Mouse (Mus musculus): ENCODE data around the gene Il6st. TPM values are rescaled to one million over a fixed set of nuclear protein-coding genes. Genes with fewer than 3 reads are reported as not detected.
"Not testable (repeated sequence)": the region's sequence is repeated elsewhere in the genome, so short reads cannot be mapped to it uniquely, and the experiment has no call there.

The Il6st gene
- polyA plus RNA-seq, 1 experiment = 17.3 TPM

DNA sequence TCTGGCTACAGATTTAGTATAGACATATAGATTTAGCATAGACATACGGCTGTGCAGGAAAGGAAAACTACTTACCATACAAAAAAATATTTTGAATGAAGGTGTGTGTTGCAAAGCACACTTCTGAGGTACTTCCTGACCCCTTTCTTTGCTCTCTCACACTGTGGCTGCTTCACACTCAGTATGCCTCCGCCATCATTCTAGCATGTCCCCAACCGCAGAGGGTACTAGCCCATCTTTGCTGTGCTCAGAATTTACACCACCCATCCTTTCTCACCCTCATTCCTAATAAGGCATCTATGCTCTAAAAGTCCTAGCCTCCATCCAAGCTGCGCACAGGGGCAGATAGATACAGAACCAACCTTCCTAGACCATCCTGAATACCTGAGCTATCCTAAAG is 45.3 kb upstream of the Il6st start:
- H3ac ChIP-seq (ENCODE audit: control insufficient read depth, insufficient read length, low read depth) = no peak overlapping the region
- H3K79me2 ChIP-seq (ENCODE audit: control insufficient read depth, insufficient read depth) = no peaks in the 10 kb centered on the region
- H3K79me3 ChIP-seq (ENCODE audit: low read depth) = no peaks in the 10 kb centered on the region
- H3K4me3 ChIP-seq (ENCODE audit: insufficient read depth, poor library complexity, severe bottlenecking) = no peak overlapping the region
- TF ChIP-seq CTCF (IDR thresholded peaks at IDR 0.05; ENCODE audit: control insufficient read depth, insufficient read depth, insufficient read length) (no peak), CEBPB (IDR thresholded peaks at IDR 0.05; ENCODE audit: low read depth) (no peak), MYOG (IDR thresholded peaks at IDR 0.05; ENCODE audit: control insufficient read depth, extremely low read depth, insufficient read length) (no peak), USF1 (IDR thresholded peaks at IDR 0.05; ENCODE audit: low read depth) (no peak), FOSL1 (IDR thresholded peaks at IDR 0.05; ENCODE audit: insufficient read depth, low read length, poor library complexity, severe bottlenecking) (no peak), MYOD1 (IDR thresholded peaks at IDR 0.05; ENCODE audit: control insufficient read depth, insufficient read length, low read depth) (no peak), MAX (IDR thresholded peaks at IDR 0.05) (no peak)
- H3K36me3 ChIP-seq (ENCODE audit: control insufficient read depth, insufficient read depth) = no peaks in the 10 kb centered on the region
- no peaks in the 10 kb centered on the region for H3K27me3 ChIP-seq (ENCODE audit: control insufficient read depth, insufficient read depth, insufficient read length)

DNA sequence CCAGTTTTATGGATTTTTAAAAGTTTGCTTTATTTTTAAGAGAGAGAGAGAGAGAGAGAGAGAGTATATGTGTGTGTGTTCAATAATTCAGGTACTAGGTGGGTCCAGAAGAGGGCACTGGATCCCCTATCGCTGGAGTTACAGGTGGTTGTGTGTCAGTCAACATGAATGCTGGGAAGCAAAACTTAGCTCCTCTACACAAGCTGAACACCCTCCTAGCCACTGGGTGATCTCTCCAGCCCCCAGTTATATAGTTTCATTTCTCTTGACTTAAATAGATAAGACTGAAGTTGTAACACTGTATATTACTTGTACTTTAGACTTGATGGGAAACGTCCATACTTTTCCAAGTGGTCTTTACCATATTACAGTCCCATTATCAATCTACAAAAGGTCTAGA is 39.7 kb upstream of the Il6st start:
- no peaks in the 10 kb centered on the region for H3K79me3 ChIP-seq (ENCODE audit: low read depth)
- H3K79me2 ChIP-seq (ENCODE audit: control insufficient read depth, insufficient read depth) = no peaks in the 10 kb centered on the region
- TF ChIP-seq CTCF (IDR thresholded peaks at IDR 0.05; ENCODE audit: control insufficient read depth, insufficient read depth, insufficient read length) (no peak), CEBPB (IDR thresholded peaks at IDR 0.05; ENCODE audit: low read depth) (no peak), MYOD1 (IDR thresholded peaks at IDR 0.05; ENCODE audit: control insufficient read depth, insufficient read length, low read depth) (no peak), FOSL1 (IDR thresholded peaks at IDR 0.05; ENCODE audit: insufficient read depth, low read length, poor library complexity, severe bottlenecking) (no peak), USF1 (IDR thresholded peaks at IDR 0.05; ENCODE audit: low read depth) (no peak), MYOG (IDR thresholded peaks at IDR 0.05; ENCODE audit: control insufficient read depth, extremely low read depth, insufficient read length) (no peak)
- no peak overlapping the region for H3ac ChIP-seq (ENCODE audit: control insufficient read depth, insufficient read length, low read depth)
- no peaks in the 10 kb centered on the region for H3K27me3 ChIP-seq (ENCODE audit: control insufficient read depth, insufficient read depth, insufficient read length)
- H3K36me3 ChIP-seq (ENCODE audit: control insufficient read depth, insufficient read depth) = no peaks in the 10 kb centered on the region
- no peak overlapping the region for H3K4me3 ChIP-seq (ENCODE audit: insufficient read depth, poor library complexity, severe bottlenecking)

DNA sequence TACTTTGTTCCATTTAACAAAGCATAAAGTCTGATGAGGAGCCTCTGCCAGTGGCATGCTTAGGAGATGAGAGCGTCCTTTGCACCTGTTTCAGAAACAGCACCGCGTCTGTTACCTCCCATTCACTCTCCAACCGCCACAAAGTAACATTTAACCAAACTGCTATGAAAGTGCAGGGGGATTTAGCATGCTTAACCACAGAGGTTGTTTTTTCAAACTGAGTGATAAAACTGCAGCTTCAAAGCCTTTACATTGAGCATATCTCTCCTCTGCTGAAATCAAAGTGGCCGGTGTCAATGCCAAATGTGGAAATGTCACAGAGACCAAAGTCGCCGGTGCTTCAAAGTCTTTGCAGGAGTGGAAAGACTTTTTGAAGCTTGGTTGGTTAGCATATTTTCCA is 39.2 kb upstream of the Il6st start:
- Histone ChIP-seq H3K36me3 (ENCODE audit: control insufficient read depth, insufficient read depth) (no peaks in the 10 kb centered on the region), H3K79me2 (ENCODE audit: control insufficient read depth, insufficient read depth) (no peaks in the 10 kb centered on the region), H3K79me3 (ENCODE audit: low read depth) (no peaks in the 10 kb centered on the region), H3K27me3 (ENCODE audit: control insufficient read depth, insufficient read depth, insufficient read length) (no peaks in the 10 kb centered on the region), H3K4me3 (ENCODE audit: insufficient read depth, poor library complexity, severe bottlenecking) (no peak overlapping the region), H3ac (ENCODE audit: control insufficient read depth, insufficient read length, low read depth) (no peak overlapping the region)
- TF ChIP-seq MYOD1 (IDR thresholded peaks at IDR 0.05; ENCODE audit: control insufficient read depth, insufficient read length, low read depth) = peak; percentile 4
- TF ChIP-seq CEBPB (IDR thresholded peaks at IDR 0.05; ENCODE audit: low read depth) = no peak
- no peak for TF ChIP-seq USF1 (IDR thresholded peaks at IDR 0.05; ENCODE audit: low read depth)

DNA sequence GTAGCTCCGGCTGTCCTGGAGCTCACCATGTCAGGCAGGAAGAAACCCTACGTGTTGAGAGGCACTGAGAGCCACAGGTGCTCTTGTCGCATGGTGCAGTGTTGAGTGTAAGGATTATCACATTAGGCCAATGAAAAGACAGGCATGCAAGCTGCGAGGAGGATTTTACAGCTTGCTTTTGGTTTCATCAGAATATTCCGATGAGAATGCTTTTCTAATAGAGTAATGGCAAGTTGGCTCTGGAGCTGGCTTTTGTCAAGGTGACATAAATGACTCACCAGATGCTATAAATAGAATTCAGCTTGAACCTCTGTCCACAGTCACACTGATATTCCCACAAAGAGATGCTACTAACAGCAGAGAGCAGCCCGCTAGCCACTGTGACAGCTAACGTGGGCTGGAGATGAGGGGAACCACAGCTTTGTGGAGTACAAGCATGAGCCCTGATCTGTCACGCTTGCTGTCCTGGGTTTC is 38.7 kb upstream of the Il6st start:
- Histone ChIP-seq H3K27me3 (ENCODE audit: control insufficient read depth, insufficient read depth, insufficient read length) (no peaks in the 10 kb centered on the region), H3K36me3 (ENCODE audit: control insufficient read depth, insufficient read depth) (no peaks in the 10 kb centered on the region), H3K4me3 (ENCODE audit: insufficient read depth, poor library complexity, severe bottlenecking) (no peak overlapping the region), H3K79me3 (ENCODE audit: low read depth) (no peaks in the 10 kb centered on the region), H3K79me2 (ENCODE audit: control insufficient read depth, insufficient read depth) (no peaks in the 10 kb centered on the region), H3ac (ENCODE audit: control insufficient read depth, insufficient read length, low read depth) (no peak overlapping the region)
- TF ChIP-seq FOSL1 (IDR thresholded peaks at IDR 0.05; ENCODE audit: insufficient read depth, low read length, poor library complexity, severe bottlenecking) = no peak
- TF ChIP-seq CTCF (IDR thresholded peaks at IDR 0.05; ENCODE audit: control insufficient read depth, insufficient read depth, insufficient read length) = no peak
- TF ChIP-seq MAX (IDR thresholded peaks at IDR 0.05) = no peak
- no peak for TF ChIP-seq USF1 (IDR thresholded peaks at IDR 0.05; ENCODE audit: low read depth)
- TF ChIP-seq MYOD1 (IDR thresholded peaks at IDR 0.05; ENCODE audit: control insufficient read depth, insufficient read length, low read depth) = no peak
- TF ChIP-seq MYOG (IDR thresholded peaks at IDR 0.05; ENCODE audit: control insufficient read depth, extremely low read depth, insufficient read length) = no peak
- no peak for TF ChIP-seq CEBPB (IDR thresholded peaks at IDR 0.05; ENCODE audit: low read depth)

GRCm38 (mm10) chr13:112426265-112427135 is 37.4 kb upstream of the Il6st start:
- no peak for TF ChIP-seq MAX (IDR thresholded peaks at IDR 0.05)
- no peaks in the 10 kb centered on the region for H3K36me3 ChIP-seq (ENCODE audit: control insufficient read depth, insufficient read depth)
- H3K79me3 ChIP-seq (ENCODE audit: low read depth) = no peaks in the 10 kb centered on the region
- H3K4me3 ChIP-seq (ENCODE audit: insufficient read depth, poor library complexity, severe bottlenecking) = no peak overlapping the region
- no peak overlapping the region for H3ac ChIP-seq (ENCODE audit: control insufficient read depth, insufficient read length, low read depth)
- no peaks in the 10 kb centered on the region for H3K79me2 ChIP-seq (ENCODE audit: control insufficient read depth, insufficient read depth)
- H3K27me3 ChIP-seq (ENCODE audit: control insufficient read depth, insufficient read depth, insufficient read length) = no peaks in the 10 kb centered on the region

- H3K79me3 ChIP-seq (ENCODE audit: low read depth); H3K27me3 ChIP-seq (ENCODE audit: control insufficient read depth, insufficient read depth, insufficient read length); H3K79me2 ChIP-seq (ENCODE audit: control insufficient read depth, insufficient read depth); H3K36me3 ChIP-seq (ENCODE audit: control insufficient read depth, insufficient read depth); H3K4me3 ChIP-seq (ENCODE audit: insufficient read depth, poor library complexity, severe bottlenecking); H3ac ChIP-seq (ENCODE audit: control insufficient read depth, insufficient read length, low read depth): not testable (repeated sequence)
Measured at GRCm38 (mm10) chr13:112427136-112427470, 36.8 kb upstream of the Il6st start.
